Mouse (Mus musculus) macrophage (primary cell): Measurements from ENCODE around the gene Cryzl2. TPM values are rescaled to one million over a fixed set of nuclear protein-coding genes. Genes with fewer than 3 reads are reported as not detected.

Experiments
- H3K27ac ChIP-seq: fragments of 350-480 bp; formaldehyde crosslinking; 2 replicates; pipeline ENCODE4 v1.9.0; 2021
- H3K36me3 ChIP-seq: fragments of 350-480 bp; formaldehyde crosslinking; 2 replicates; pipeline ENCODE4 v1.9.0; 2021; ENCODE audit errors: inconsistent target
- H3K4me3 ChIP-seq: fragments of 350-480 bp; formaldehyde crosslinking; 2 replicates; pipeline ENCODE4 v1.9.0; 2021; ENCODE audit errors: inconsistent target
- H3K79me2 ChIP-seq: fragments of 350-480 bp; formaldehyde crosslinking; 2 replicates; pipeline ENCODE4 v1.9.0; 2021; ENCODE audit errors: inconsistent target
- WGBS: methylation state at CpG from one replicate; pipeline ENCODE4 v1.1.7; 2026; ENCODE audit warnings: inconsistent platforms; ENCODE audit not compliant: missing documents; 5-methylcytosine and 5-hydroxymethylcytosine counted together
- polyA plus RNA-seq: library from polyadenylated mRNA; stranded (reverse); fragments of 250-400 nt; gene quantifications from 3 replicates; pipeline ENCODE4 v1.2.4, GENCODE M21; 2018; ENCODE audit warnings: inconsistent platforms

The Cryzl2 gene
- polyA plus RNA-seq, 1 experiment from 2014 or later = 9.4 TPM

DNA sequence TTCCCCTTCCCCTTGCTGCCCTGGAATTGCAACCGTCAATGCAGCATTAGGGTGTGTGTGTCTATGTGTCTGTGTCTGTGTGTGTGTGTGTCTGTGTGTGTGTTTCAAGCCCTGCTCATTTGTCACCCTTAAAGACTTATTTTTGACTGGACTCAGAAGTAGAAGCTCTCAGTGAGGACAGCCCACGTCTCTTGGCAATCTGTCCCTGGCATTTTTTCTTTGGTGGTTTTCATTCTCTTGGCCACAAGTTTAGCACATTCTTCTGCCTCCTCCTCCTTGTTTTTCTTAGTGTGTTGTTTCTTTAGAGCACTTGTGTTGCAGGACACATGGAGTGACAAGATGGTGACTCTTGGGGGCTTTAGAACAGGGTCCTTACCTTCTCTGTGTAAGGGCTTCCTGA lies 17.9 kb downstream of the Cryzl2 start:
- Histone ChIP-seq H3K79me2 (no peaks in the 10 kb centered on the region), H3K4me3 (no peak overlapping the region), H3K27ac (no peak overlapping the region), H3K36me3 (no peaks in the 10 kb centered on the region)
- WGBS = 67% methylated on average over 1 of the region's 2 CpGs

DNA sequence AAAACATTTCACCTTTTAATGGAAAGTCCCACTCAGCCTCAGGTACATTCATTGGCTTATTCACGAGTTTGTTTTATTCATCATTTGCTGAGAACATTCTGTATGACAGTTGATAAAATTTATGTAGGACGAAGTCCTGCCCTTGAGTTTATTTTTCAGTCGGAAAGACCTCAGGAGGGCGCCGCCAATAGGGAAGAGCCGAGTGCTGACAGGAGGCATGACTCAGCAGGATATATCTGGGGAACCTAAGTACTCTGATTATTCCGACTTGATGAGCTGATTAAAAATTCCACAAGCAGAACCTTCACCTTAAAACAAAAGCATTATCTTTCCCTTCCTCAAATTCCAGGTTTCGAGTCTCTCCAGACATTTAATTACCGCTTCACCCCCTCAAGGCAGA lies 21.7 kb downstream of the Cryzl2 start:
- WGBS = 35% methylated on average over 9 of the region's 9 CpGs
- H3K27ac ChIP-seq = no peak overlapping the region
- no peaks in the 10 kb centered on the region for H3K79me2 ChIP-seq
- H3K4me3 ChIP-seq = no peak overlapping the region
- H3K36me3 ChIP-seq = no peaks in the 10 kb centered on the region

DNA sequence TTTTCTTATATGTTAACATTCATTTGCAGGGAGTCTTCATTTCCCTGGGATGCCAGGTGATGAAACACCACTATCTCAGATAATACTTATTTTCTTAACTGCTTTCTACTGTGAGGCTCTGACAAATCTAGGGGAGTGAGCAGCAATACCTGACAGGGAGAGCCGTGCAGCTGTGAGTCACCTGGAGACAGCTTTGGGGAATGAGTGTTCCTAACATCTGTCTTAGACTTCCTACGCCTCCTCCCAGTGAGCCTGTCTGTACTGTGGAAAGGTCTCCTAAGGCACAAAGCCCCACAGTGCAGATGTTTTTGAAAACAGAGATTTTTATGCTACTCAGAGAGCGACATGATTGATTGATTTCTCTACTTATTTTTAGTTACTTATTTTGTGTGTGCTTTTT lies 22.5 kb downstream of the Cryzl2 start:
- Histone ChIP-seq H3K4me3 (no peak overlapping the region), H3K27ac (no peak overlapping the region), H3K36me3 (no peaks in the 10 kb centered on the region), H3K79me2 (no peaks in the 10 kb centered on the region)
- WGBS = 95% methylated on average over 3 of the region's 3 CpGs

DNA sequence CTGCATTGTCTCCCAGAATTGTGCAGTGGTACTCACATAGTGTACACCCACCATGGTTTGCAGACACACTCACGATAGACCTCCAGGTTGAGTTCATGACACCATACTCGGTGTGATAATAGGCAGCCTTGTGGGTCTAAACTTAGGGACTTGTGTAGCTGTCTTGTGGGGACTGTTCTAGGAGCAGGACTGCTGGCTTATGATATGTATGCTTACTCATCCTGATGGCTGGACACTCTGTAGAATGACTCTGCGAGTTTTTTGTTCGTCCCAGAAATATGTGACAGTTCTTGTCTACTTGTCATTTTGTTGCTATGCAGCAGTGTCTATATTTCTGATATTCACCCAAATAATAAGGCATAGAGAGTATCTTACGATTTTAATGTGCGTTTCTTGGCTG lies 23.3 kb downstream of the Cryzl2 start:
- WGBS = 92% methylated on average over 6 of the region's 6 CpGs
- Histone ChIP-seq H3K79me2 (no peaks in the 10 kb centered on the region), H3K4me3 (no peak overlapping the region), H3K27ac (no peak overlapping the region), H3K36me3 (no peaks in the 10 kb centered on the region)

DNA sequence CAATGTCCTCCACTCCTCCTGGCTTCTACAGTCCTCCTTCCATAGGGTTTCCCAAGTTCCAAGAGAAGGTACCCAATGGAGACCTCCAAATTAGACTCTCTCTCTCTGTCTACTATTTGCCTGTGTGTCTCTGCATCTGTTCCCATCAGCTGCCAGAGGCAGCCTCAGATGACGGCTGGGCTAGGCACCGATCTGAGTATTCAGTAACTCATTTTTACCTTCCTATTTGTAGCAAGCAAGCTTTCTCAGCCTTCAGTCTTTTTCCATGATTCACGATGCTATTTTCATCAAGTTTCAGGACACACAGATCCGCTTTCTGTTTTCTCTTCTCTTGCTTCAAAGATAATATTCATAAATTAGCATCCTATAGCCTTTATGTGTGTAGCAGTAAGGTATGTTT lies 25.8 kb downstream of the Cryzl2 start:
- Histone ChIP-seq H3K27ac (no peak overlapping the region), H3K4me3 (no peak overlapping the region), H3K36me3 (no peaks in the 10 kb centered on the region), H3K79me2 (no peaks in the 10 kb centered on the region)
- 91% methylated on average over 4 of the region's 4 CpGs for WGBS

DNA sequence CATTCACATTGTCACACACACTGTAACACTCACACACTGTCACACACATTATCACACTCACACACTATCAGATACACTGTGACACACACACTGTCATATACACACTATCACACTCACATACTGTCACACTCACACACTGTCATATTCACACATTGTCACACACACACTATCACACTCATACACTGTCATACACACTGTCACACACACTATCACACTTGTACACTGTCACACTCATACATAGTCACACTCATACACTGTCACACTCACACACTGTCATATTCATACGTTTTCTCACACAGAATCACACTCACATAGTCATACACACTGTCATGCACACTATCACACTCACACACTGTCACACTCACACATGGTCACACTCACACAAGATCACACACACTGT lies 42.3 kb downstream of the Cryzl2 start:
- no peak overlapping the region for H3K4me3 ChIP-seq
- H3K36me3 ChIP-seq = no peaks in the 10 kb centered on the region
- 89% methylated on average over 1 of the region's 1 CpGs for WGBS
- no peak overlapping the region for H3K27ac ChIP-seq
- no peaks in the 10 kb centered on the region for H3K79me2 ChIP-seq

DNA sequence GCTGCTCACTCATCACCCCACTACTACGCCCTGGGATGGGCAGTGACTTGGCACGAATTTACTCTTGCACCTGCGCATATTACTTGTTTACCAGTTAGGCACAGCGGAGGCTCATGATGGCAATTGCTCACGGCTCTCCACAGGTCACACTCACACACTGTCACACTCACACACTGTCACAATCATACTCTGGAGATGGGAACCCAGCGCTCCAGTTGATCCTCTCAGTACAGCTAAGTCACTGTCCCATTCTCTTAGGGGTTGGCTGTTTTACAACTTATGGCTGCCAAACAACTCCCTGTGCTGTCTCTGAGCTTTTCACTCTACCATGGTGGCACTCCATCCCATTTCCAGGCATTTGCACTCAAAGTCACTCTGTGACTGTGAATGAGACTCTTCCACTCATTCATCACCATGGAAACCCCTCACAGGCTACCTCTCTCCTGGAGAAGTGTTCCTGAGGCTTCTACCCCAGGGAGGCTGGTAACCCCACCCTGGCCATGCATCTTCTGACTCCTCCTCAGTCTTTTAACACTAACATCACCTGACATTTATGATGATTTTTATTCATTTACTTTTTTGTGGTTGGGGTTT lies 43.1 kb downstream of the Cryzl2 start:
- H3K79me2 ChIP-seq = no peaks in the 10 kb centered on the region
- H3K27ac ChIP-seq = no peak overlapping the region
- no peak overlapping the region for H3K4me3 ChIP-seq
- 94% methylated on average over 6 of the region's 6 CpGs for WGBS
- H3K36me3 ChIP-seq = no peaks in the 10 kb centered on the region

DNA sequence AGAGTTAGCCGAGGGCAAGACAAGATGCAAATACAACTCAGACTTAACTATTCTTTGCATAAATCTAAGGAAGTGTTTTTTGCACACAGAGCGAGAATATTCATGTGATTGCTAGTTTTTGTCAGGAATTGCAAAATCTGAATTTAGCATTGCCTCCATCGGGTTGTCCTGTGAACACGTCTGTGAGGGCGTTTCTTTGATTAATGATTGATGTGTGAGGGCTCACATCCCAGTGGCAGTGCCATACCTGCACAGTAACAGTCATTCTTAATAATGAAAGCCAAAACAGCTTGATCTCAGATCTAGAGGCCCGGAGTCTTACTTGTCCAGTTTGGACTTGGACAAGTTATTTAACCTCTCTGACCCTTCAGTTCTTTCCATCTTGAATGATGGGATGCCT lies 44.7 kb downstream of the Cryzl2 start:
- H3K79me2 ChIP-seq = no peaks in the 10 kb centered on the region
- H3K4me3 ChIP-seq = no peak overlapping the region
- H3K36me3 ChIP-seq = no peaks in the 10 kb centered on the region
- no peak overlapping the region for H3K27ac ChIP-seq
- 88% methylated on average over 6 of the region's 6 CpGs for WGBS

DNA sequence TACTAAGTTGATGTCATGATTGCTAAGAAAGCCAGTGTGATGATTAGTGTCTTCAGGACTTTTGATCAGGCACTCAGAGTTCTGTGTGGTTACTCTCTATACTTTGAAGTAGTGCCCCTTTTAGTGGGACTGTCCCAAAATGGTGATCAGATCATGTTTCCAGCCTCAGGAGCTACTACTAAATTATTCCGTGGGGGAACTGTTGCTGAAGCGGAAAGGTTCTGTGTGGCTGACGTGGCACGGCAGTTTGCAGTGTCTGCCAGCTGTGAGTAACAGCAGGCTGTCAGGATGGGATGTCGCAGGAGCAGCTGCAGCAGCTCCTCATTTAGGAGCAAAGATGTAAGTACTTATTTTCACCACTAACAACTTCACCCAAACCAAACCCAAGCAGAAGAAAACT lies 48.1 kb downstream of the Cryzl2 start, which contains the start of gene Sec16b:
TSS of gene Sec16b (plus strand) at position 207 of the 400 bp plus-strand sequence.
- WGBS = 91% methylated on average over 5 of the region's 5 CpGs
- no peak within 1 kb of the TSS for H3K4me3 ChIP-seq
- no peaks in the 10 kb centered on the region for H3K36me3 ChIP-seq
- H3K79me2 ChIP-seq = no peaks in the 10 kb centered on the region
- no peak within 1 kb of the TSS for H3K27ac ChIP-seq

DNA sequence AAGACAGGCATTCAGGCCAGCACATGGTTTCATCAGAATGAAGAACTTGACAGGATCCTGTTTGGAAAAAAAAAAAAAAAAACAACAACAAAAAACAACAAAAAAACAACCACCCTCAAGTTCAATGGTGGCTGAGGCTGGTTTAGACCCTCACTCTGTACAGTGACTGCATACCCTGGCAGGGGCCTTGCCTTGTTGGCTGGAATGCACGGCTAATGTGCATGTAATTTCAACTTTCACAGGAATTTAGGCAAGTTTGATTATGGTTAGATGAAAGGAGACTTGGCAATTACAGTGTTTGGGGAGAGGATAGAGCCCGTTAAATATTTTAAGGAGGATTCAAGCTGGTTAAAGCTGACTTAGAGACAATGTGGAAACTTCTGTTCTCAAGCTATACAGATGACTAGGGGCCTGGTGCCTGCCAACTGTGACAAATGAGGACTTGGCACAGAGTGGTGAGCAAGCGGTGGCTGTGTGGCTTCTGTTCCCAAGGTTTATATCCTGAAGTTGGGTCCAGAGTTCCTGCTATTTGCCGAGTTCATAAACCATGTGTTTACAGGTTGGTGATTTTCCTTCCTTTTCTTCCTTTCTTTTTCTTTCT lies 48.7 kb downstream of the Cryzl2 start:
- Histone ChIP-seq H3K4me3 (no peak overlapping the region), H3K27ac (no peak overlapping the region), H3K79me2 (no peaks in the 10 kb centered on the region), H3K36me3 (no peaks in the 10 kb centered on the region)
- WGBS = 72% methylated on average over 4 of the region's 4 CpGs

DNA sequence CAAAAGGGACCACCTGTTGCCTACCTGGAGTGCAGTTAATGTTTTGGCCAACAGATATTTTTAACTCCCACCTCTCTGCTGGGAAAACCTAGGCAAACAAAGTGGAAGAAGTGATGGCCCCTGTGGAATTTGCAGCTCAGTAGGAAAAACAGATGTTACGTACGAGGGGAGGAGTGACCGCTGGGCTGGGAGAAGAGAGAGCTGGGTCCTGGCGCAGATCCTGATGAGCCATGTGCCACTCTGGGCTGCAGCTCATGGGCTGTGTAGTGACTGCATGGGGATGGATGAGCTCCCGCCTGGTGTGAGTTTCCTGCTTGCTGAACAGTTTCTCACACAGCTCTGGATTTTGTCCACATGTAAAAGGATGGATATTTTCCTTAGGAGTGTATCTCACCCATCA lies 49.4 kb downstream of the Cryzl2 start:
- Histone ChIP-seq H3K79me2 (no peaks in the 10 kb centered on the region), H3K27ac (no peak overlapping the region), H3K36me3 (no peaks in the 10 kb centered on the region), H3K4me3 (no peak overlapping the region)
- 93% methylated on average over 5 of the region's 5 CpGs for WGBS

DNA sequence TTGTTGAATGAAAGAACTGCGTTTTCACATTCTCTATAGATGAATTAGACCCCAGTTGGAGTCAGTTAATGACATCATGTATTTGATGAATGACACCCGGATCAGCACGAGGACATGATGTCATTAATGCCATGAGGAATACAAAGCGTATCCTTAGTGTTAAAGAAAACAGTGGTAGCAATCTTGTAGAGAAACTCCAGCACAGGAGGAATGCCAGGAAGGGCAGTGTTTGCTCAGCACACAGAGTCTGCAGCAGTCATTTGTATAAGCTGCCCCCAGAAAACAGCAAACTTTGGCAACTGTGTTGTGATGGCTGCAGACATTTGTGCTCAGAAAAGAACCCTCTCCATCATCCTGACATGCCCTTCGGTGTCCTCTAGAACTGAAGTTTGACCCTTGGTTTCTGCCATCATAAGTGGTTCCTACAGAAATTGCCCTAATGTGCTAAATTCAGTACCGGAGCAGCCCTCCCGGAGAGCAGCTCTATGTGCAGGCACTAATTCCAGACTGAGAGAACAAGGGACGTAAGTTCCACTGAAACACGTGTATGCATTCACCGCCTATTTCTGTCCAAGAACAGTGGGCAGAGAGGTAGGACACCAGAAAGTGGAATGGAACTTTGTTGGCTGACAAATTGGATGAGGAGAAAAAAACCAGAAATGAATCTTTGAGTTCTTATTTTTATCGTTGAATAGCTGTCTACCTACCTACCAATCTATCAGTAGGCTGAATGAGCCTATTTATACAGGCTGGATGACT lies 54.5 kb downstream of the Cryzl2 start:
- WGBS = 92% methylated on average over 11 of the region's 11 CpGs
- Histone ChIP-seq H3K36me3 (no peaks in the 10 kb centered on the region), H3K27ac (no peak overlapping the region), H3K4me3 (no peak overlapping the region), H3K79me2 (no peaks in the 10 kb centered on the region)

DNA sequence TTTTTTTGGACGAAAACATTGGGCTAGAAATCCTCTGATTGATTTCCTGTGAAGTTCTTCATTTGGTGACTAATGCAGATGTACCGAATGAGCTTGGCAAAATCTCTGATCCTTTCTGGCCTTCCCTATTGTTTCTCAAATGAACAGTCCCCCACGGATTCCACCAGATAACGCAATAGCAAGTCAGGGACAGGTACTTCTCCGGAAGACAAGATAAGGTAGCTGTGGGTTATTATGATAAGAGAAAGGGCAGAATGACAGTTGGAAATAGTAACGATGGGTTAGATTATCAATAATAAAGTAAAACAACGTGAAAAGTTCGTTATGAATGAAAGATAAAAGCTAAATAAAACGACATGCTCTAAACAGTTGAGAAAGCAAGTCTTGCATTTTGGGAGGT lies 55.2 kb downstream of the Cryzl2 start:
- Histone ChIP-seq H3K36me3 (no peaks in the 10 kb centered on the region), H3K79me2 (no peaks in the 10 kb centered on the region), H3K27ac (no peak overlapping the region), H3K4me3 (no peak overlapping the region)
- 95% methylated on average over 9 of the region's 9 CpGs for WGBS

DNA sequence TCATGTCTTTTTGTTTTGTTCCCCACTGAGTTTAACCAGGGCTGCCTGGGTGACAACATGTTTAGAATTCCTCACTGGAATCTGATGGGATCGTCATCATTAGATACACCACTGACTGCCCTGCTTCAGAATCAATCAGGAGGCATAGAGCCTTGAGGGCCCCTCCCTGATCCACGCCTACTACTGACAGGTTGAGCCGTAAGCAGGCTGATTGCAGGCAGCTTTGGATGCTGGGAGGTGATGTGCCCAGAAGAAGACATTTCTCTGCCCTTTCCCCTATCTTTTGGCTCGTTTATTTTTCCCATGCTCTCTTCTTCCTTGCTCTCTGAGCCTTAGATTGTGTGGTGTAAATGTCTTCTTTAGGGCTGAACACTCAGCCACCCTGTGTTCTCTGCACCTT lies 55.9 kb downstream of the Cryzl2 start:
- H3K36me3 ChIP-seq = no peaks in the 10 kb centered on the region
- no peak overlapping the region for H3K4me3 ChIP-seq
- H3K27ac ChIP-seq = no peak overlapping the region
- WGBS = 92% methylated on average over 4 of the region's 4 CpGs
- H3K79me2 ChIP-seq = no peaks in the 10 kb centered on the region
